Mouse (Mus musculus) ES-Bruce4 (cell line): ENCODE measurements at regions not wholly inside any gene's neighbourhood (a gene's known extent, or its start where the extent isn't known, plus 50 kb on each side); places are given as distances from the start of the nearest gene placed in this dataset.
"Not testable (repeated sequence)": the region's sequence is repeated elsewhere in the genome, so short reads cannot be mapped to it uniquely, and the experiment has no call there.

Experiments
- H3K27ac ChIP-seq: 2 replicates; pipeline ENCODE4 v1.5.1; 2012; ENCODE audit warnings: low read length, inconsistent platforms; ENCODE audit not compliant: insufficient read depth
- H3K27me3 ChIP-seq: 2 replicates; pipeline ENCODE4 v1.6.1; 2012; ENCODE audit warnings: mild to moderate bottlenecking, low read length, inconsistent platforms; ENCODE audit not compliant: control insufficient read depth, poor library complexity, insufficient read depth, severe bottlenecking
- H3K36me3 ChIP-seq: 2 replicates; pipeline ENCODE4 v1.6.1; 2012; ENCODE audit warnings: inconsistent platforms, mild to moderate bottlenecking, low read length, moderate library complexity; ENCODE audit not compliant: control insufficient read depth, poor library complexity, insufficient read depth, severe bottlenecking
- H3K4me1 ChIP-seq: one replicate; pipeline ENCODE4 v1.8.1; 2011; ENCODE audit warnings: low read length; ENCODE audit not compliant: control insufficient read depth, insufficient read depth
- H3K4me3 ChIP-seq: 2 replicates; pipeline ENCODE4 v1.5.1; 2011; ENCODE audit warnings: low read depth, mild to moderate bottlenecking, low read length
- H3K9ac ChIP-seq: 2 replicates; pipeline ENCODE4 v1.6.1; 2012; ENCODE audit warnings: low read depth, mild to moderate bottlenecking, inconsistent platforms; ENCODE audit not compliant: poor library complexity, severe bottlenecking
- H3K9me3 ChIP-seq: replicated peaks from 2 replicates; pipeline ENCODE4 v1.6.1; 2012; ENCODE audit warnings: mild to moderate bottlenecking, low read length, inconsistent platforms; ENCODE audit not compliant: control insufficient read depth, poor library complexity, insufficient read depth, severe bottlenecking
- CTCF ChIP-seq: IDR thresholded peaks from one replicate; pipeline ENCODE4 v1.8.1; 2011; ENCODE audit warnings: low read depth, low read length
- EP300 ChIP-seq: IDR thresholded peaks from 2 replicates; pipeline ENCODE4 v1.6.1; 2011; ENCODE audit warnings: low read depth, low read length; ENCODE audit not compliant: insufficient read depth
- POLR2A ChIP-seq: IDR thresholded peaks from one replicate; pipeline ENCODE4 v1.8.1; 2011; ENCODE audit warnings: low read length; ENCODE audit not compliant: insufficient read depth

DNA sequence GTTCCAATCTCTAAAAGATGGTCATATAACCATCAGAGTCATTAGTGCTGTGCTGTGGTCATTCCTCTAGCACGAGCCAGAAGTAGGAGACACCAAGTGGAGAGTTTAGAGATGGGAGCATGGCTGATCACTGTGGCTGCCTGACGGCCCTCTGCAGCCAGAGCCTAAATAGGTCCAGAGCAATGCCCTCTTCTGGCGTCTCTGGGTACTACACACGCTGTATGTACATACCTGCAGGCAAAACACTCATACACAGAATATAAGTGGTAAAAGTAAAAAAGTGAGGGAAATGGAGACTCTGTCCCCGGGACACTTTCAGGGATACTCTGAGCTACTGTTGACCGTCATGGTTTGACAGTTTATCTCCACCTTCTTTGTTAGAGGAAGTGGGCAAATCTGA, 91.4 kb downstream of the Gm21738 start:
- Histone ChIP-seq H3K9ac (no peak overlapping the region), H3K4me3 (no peak overlapping the region), H3K27ac (no peak overlapping the region), H3K4me1 (no peaks in the 10 kb centered on the region), H3K9me3 (peaks cover 3% of the 10 kb centered on the region; the same call in 1 of the 2 replicates), H3K27me3 (no peaks in the 10 kb centered on the region), H3K36me3 (no peaks in the 10 kb centered on the region)
- no peak for TF ChIP-seq CTCF
- no peak for TF ChIP-seq EP300
- no peak for TF ChIP-seq POLR2A

DNA sequence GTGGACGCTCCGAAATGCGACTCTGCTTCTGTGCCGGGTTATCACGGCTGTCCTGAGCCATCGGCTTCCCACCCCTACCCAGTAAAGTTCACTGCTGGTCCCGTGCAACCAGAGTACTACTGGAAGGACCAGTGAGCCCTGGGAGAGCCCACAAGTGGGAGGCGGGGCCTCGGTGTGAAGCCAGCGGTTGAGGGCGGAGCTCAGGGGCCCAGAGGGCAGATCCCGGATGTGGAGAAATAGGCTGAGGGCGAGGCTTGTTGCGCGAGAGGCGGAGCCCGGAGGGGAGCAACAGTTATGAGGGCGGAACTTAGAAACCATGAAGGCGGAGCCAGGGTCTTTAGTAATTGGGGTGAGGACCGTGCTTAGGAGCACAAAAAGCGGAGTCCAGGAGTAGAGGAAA, 107.1 kb downstream of the Gm21738 start:
- H3K27me3 ChIP-seq = no peaks in the 10 kb centered on the region
- TF ChIP-seq CTCF (no peak), POLR2A (no peak), EP300 (no peak)
- peak overlapping the region; percentile 42; the same call in 1 of the 2 replicates for H3K4me3 ChIP-seq
- H3K9ac ChIP-seq = no peak overlapping the region
- peaks cover 3% of the 10 kb centered on the region for H3K9me3 ChIP-seq
- H3K36me3 ChIP-seq = no peaks in the 10 kb centered on the region
- no peak overlapping the region for H3K27ac ChIP-seq
- no peaks in the 10 kb centered on the region for H3K4me1 ChIP-seq

DNA sequence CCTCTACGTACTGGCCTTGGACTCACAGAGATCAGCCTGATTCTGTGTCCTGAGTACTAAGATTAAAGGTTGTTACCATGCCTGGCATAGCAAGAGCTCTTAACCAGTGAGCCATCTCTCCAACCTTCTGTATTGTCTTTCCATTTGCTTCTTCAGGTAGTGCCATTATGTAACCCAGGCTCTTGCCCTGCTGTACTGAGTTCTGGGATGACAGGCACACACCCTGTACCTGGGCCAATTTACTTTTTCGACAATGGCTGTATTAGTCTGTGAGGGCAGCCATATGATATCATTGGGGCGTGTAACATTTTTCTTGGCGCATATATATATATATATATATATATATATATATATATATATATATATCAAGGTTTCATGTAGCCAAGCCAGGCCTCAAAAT, 115.9 kb downstream of the Gm21738 start:
- not testable (repeated sequence) for H3K27ac ChIP-seq, H3K36me3 ChIP-seq, H3K4me1 ChIP-seq, H3K27me3 ChIP-seq, H3K9me3 ChIP-seq, H3K4me3 ChIP-seq, H3K9ac ChIP-seq

DNA sequence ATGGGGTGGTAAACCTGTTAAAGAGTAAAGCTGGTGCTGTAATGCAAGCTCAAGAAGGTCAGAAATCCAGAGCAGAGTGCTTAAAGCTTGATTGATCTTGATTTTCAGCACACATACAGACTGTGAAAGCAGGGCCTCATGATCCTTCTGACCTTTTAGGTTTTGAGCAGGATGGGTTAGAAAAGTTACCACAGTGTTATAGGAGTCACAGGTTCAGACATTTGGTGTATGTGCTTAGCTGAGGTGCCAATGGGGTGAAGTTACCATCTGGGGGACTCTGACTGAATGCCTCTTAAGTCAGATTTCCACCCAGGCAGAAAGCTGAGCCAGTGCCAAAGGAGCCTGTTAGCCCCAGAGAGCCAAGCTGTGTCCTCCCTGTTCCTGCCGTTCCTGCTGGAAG, 139.6 kb downstream of the Gm21738 start:
- Histone ChIP-seq H3K27ac (no peak overlapping the region), H3K9me3 (no peaks in the 10 kb centered on the region), H3K4me3 (no peak overlapping the region), H3K27me3 (no peaks in the 10 kb centered on the region), H3K9ac (no peak overlapping the region), H3K4me1 (no peaks in the 10 kb centered on the region), H3K36me3 (no peaks in the 10 kb centered on the region)
- TF ChIP-seq POLR2A (no peak), EP300 (no peak), CTCF (no peak)

DNA sequence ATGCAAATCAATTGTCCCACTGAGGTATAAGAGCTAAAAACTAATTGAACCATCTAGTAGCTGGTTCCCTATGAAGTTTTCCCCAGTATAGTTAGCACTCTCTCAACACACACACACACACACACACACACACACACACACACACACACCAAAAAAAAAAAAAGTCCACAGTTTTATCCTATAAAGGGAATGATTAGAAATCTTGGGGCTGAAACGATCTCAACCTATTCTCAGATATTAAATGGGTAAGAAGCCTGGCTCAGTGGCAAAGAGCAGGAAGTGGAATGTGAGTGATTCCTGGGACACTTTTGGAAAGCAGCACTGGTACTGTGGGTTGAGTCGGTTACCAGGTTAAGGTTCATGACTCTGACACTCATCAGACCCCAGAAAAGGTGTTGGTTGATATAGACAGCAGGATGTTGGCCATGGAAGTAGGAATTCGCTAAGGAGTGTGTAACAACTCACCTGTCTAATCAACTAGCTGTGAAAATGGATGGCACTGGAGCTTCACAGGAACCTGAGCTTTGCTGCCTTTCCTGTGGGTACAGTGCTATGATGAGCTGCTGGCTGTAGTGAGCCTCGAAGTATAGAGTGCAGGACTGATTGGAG, 140.8 kb downstream of the Gm21738 start:
- Histone ChIP-seq H3K27me3 (no peaks in the 10 kb centered on the region), H3K27ac (no peak overlapping the region), H3K9ac (no peak overlapping the region), H3K9me3 (no peaks in the 10 kb centered on the region; the same call in 1 of the 2 replicates), H3K36me3 (no peaks in the 10 kb centered on the region), H3K4me1 (no peaks in the 10 kb centered on the region), H3K4me3 (no peak overlapping the region)
- TF ChIP-seq CTCF (no peak), POLR2A (no peak), EP300 (no peak)
